Mouse (Mus musculus): Measurements from ENCODE around the gene Plxna4. TPM values are rescaled to one million over a fixed set of nuclear protein-coding genes. Genes with fewer than 3 reads are reported as not detected.

Gene Plxna4
- polyA plus RNA-seq, 1 experiment = 1.5 TPM

- no peak for DNase-seq (ENCODE audit: low read depth)
Observed at GRCm38 (mm10) chr6:32475958-32476357, 112.0 kb downstream of the Plxna4 start.

- no peak for DNase-seq (ENCODE audit: low read depth)
Observed at GRCm38 (mm10) chr6:32472062-32472461, 115.9 kb downstream of the Plxna4 start.

GRCm38 (mm10) chr6:32471639-32472038, 116.4 kb downstream of the Plxna4 start:
- DNase-seq (ENCODE audit: low read depth) = no peak

GRCm38 (mm10) chr6:32469196-32469595, 118.8 kb downstream of the Plxna4 start:
- DNase-seq (ENCODE audit: low read depth) = no peak

- DNase-seq (ENCODE audit: low read depth) = no peak
Observed at GRCm38 (mm10) chr6:32465129-32465528, 122.9 kb downstream of the Plxna4 start.

GRCm38 (mm10) chr6:32464637-32465036, 123.4 kb downstream of the Plxna4 start:
- DNase-seq (ENCODE audit: low read depth) = no peak

- no peak for DNase-seq (ENCODE audit: low read depth)
Observed at GRCm38 (mm10) chr6:32464046-32464445, 123.9 kb downstream of the Plxna4 start.

- no peak for DNase-seq (ENCODE audit: low read depth)
Observed at GRCm38 (mm10) chr6:32460400-32460799, 127.6 kb downstream of the Plxna4 start.

GRCm38 (mm10) chr6:32456641-32457040, 131.4 kb downstream of the Plxna4 start:
- no peak for DNase-seq (ENCODE audit: low read depth)

- DNase-seq (ENCODE audit: low read depth) = no peak
Observed at GRCm38 (mm10) chr6:32451851-32452250, 136.1 kb downstream of the Plxna4 start.

- DNase-seq (ENCODE audit: low read depth) = no peak
Observed at GRCm38 (mm10) chr6:32449237-32449963, 138.6 kb downstream of the Plxna4 start.

- no peak for DNase-seq (ENCODE audit: low read depth)
Observed at GRCm38 (mm10) chr6:32448787-32449186, 139.2 kb downstream of the Plxna4 start.

- no peak for DNase-seq (ENCODE audit: low read depth)
Observed at GRCm38 (mm10) chr6:32446276-32446675, 141.7 kb downstream of the Plxna4 start.

GRCm38 (mm10) chr6:32445246-32445645, 142.7 kb downstream of the Plxna4 start:
- DNase-seq (ENCODE audit: low read depth) = no peak

- no peak for DNase-seq (ENCODE audit: low read depth)
Observed at GRCm38 (mm10) chr6:32444393-32444792, 143.6 kb downstream of the Plxna4 start.

- DNase-seq (ENCODE audit: low read depth) = no peak
Observed at GRCm38 (mm10) chr6:32443679-32444078, 144.3 kb downstream of the Plxna4 start.

GRCm38 (mm10) chr6:32439434-32439833, 148.6 kb downstream of the Plxna4 start:
- no peak for DNase-seq (ENCODE audit: low read depth)

- no peak for DNase-seq (ENCODE audit: low read depth)
Observed at GRCm38 (mm10) chr6:32437219-32437618, 150.8 kb downstream of the Plxna4 start.

GRCm38 (mm10) chr6:32423124-32423523, 164.9 kb downstream of the Plxna4 start:
- no peak for DNase-seq (ENCODE audit: low read depth)

- no peak for DNase-seq (ENCODE audit: low read depth)
Observed at GRCm38 (mm10) chr6:32420610-32421009, 167.4 kb downstream of the Plxna4 start.

GRCm38 (mm10) chr6:32417351-32417750, 170.6 kb downstream of the Plxna4 start:
- DNase-seq (ENCODE audit: low read depth) = no peak

GRCm38 (mm10) chr6:32411325-32411724, 176.7 kb downstream of the Plxna4 start:
- DNase-seq (ENCODE audit: low read depth) = no peak

GRCm38 (mm10) chr6:32409625-32410024, 178.4 kb downstream of the Plxna4 start:
- no peak for DNase-seq (ENCODE audit: low read depth)
